Mouse (Mus musculus): ENCODE measurements around the gene Creb5.

DNA sequence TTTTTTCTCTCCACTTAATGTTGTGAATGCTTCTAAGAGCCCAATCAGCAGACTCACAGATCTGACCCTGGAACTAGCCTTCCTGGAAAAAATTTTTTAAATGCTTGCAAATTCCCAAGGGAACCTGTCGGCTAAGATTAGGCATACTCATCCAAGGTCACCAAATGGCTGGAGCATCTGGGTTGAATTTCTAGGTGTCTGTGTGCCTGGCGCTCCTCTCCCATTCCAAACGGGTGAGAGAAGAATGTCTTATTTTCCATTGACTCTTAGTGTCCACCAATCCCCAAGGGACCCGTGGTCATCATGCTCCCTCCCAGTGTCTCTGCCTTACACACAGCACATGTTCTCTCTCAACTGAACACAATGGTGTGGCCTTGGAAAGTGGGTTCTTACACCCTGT lies 244.4 kb downstream of the Creb5 start:
- TF ChIP-seq GATA1 (IDR thresholded peaks at IDR 0.05; ENCODE audit: low read length) (no peak), TAL1 (IDR thresholded peaks at IDR 0.05; ENCODE audit: low read length) (no peak)

Data from erythroblast, embryonic 14.5 days (primary cell).